Mouse (Mus musculus) heart, postnatal 0 days (tissue): ENCODE measurements around the gene Stard13.

Source experiments
- CTCF ChIP-seq: IDR thresholded peaks from 2 replicates; pipeline ENCODE4 v1.5.1; 2016; ENCODE audit warnings: antibody characterized with exemption, control low read depth, low read depth
- EP300 ChIP-seq: IDR thresholded peaks from 2 replicates; pipeline ENCODE4 v1.6.1; 2016; ENCODE audit warnings: antibody characterized with exemption, low read depth

GRCm38 (mm10) chr5:151274265-151274664 is 40.6 kb upstream of the Stard13 start:
- TF ChIP-seq CTCF (no peak), EP300 (no peak)
